Mouse (Mus musculus): ENCODE measurements around the gene Kat2a. TPM values are rescaled to one million over a fixed set of nuclear protein-coding genes. Genes with fewer than 3 reads are reported as not detected.

The Kat2a gene
- total RNA-seq, 2 experiments from 2014 or later = 10.4 to 10.9 TPM

- DNase-seq = peak; percentile 65 to 71
- intact Hi-C loops (cut with DNase I) = loop anchor here (2.0 to 10.0 kb wide), 2 partner anchors 46 to 240 kb away; no protein-coding TSS in a partner anchor
Measured at GRCm38 (mm10) chr11:100714534-100714915, 2.3 kb upstream of the Kat2a start.

DNA sequence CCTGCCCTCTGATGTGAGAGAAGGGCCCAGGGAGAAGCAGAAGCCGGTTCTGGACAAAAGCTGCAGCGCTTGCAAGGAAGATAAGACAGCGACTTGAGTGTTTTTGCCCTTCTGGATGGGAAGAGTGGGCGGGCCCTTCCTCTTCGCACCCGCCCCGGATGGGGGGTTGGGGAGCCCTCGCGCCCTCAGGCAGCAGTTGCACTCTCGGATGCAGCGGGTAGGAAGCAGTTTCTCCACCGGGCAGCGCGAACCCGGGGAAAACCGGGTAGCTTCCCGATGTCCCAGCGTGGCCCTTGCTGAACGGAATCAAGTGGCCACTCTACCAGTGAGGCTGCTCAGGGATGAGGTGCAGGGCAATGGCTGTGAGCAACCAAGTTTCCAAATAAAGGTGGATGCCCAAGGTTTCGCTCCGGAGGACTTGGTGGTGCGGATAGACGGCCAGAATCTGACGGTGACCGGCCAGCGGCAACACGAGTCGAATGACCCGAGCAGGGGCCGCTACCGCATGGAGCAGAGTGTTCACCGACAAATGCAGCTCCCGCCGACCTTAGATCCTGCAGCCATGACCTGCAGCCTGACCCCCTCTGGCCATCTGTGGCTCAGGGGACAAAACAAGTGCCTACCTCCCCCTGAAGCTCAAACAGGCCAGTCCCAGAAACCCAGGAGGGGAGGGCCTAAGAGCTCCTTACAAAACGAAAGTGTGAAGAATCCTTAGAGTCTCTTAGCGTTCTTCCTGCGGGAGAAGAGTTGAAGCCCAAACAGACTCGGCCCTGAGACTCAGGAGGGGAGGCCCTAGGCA, 1.7 kb upstream of the Kat2a start, which contains the start of gene Hspb9:
Hspb9 (plus strand) TSS at position 116 of the 799 bp plus-strand sequence.
- intact Hi-C loops (cut with DNase I) = loop anchor here (2.0 to 10.0 kb wide), 2 partner anchors 47 to 241 kb away; no protein-coding TSS in a partner anchor
- DNase-seq = peak; percentile 51 to 54

GRCm38 (mm10) chr11:100713174-100713573, 909 bp upstream of the Kat2a start:
- intact Hi-C loops (cut with DNase I) = loop anchor here (10.0 kb wide), 1 partner anchor 242 kb away; no protein-coding TSS in a partner anchor
- no peak for DNase-seq

- intact Hi-C loops (cut with DNase I) = loop anchor here (10.0 kb wide), 1 partner anchor 244 kb away; no protein-coding TSS in a partner anchor
- DNase-seq = no peak
Measured at GRCm38 (mm10) chr11:100710977-100711376, 1.3 kb downstream of the Kat2a start.

- DNase-seq = no peak
- intact Hi-C loops (cut with DNase I) = loop anchor here (10.0 kb wide), 1 partner anchor 244 kb away; no protein-coding TSS in a partner anchor
Measured at GRCm38 (mm10) chr11:100710528-100710927, 1.7 kb downstream of the Kat2a start.

DNA sequence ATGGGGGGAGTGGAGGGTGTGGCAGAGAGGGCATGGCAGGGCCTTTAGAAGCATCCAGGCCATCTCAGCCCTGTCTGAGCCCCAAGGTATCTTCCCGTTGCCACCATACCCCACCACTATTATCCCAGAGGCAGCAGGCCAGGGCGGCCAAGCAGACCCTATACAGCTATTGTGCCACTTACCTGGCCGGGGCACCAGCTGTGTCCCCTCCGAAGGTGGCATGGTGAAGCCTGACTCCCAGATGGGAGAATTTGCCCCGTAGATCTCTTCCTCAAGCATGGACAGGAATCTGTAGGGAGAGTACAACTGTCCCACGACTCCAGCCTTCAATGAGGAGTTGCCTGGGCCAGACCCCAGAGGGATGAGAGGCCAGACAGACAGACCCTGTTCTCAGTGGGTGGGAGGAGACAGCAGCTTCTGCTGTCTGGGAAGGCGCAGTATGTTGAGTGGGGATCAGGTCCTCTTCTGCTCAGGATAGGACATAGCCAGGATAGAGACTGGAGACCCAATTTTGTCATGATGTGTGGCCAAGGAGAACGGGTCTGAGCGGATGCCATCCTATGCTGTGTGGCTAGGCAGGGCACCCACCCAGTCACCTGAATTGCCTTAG, 3.0 kb downstream of the Kat2a start:
- no peak for DNase-seq
- intact Hi-C loops (cut with DNase I) = no loop called here

DNA sequence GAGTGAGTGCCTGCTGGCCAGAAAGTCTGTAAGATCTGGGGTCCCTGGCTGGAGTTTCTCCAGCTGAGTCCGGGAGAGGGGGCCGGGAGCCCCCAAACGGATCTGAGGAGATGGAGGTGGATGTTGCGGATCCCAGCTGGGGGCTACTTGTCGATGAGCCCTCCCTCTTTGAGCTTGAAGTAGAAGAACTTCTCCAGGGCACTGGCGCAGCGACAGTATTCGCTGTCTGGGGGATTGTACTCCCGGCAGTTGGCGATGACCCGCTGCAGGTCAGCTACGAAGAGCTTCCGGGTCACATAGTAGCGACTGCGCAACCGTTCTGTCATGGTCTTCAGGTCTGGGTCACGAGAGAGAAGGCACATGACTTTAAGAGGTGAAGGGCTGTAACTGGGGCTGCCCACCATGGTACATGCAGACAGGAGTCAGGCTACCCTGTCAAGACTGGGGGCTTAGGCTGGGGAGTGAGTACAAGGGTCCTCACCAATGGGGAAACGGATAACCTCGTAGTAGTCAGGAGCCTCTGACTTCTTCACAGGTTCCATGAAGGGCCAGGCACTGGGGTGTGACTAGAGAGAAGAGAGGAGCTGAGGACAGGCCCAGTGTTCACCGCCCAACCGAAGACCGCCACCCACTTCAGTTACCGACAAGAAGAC, 7.0 kb downstream of the Kat2a start:
- DNase-seq = no peak
- intact Hi-C loops (cut with DNase I) = no loop called here

DNA sequence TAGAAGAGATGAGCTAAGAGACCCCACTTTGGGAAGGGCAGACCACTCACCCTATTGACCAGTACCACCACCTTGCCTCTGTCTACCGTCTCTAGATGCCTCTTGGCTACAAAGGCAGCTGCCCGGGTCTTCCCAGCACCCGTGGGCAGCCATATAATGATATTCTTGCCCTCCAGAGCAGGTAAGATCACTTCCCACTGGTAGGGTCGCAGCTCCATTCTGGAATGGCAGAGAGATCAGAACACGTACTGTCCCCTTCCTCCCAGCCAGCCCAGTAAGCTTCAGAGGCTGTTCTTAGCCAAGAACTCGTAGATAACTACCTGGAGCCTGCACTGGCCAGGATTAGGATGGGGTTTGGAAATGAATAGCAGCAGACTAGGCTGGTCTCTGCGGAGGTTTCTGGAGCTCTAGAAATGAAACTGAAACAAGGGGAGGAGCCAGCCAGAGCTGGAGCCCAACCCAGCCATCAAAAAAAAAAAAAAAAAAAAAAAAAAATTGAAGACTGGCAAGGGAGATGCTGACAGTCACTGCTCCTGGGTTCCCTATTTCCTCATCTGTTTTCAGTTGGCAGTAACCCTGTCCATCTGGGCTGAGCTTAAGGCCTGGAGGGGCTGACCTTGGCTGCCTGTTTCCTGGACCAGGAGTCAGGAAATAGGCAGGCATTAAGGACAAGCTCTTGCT, 8.3 kb downstream of the Kat2a start, which contains the start of gene Dhx58:
Dhx58 (minus strand) TSS at position 421 of the 681 bp plus-strand sequence.
- no peak for DNase-seq
- intact Hi-C loops (cut with DNase I) = loop anchor here (2.0 kb wide), 1 partner anchor 133 kb away; no protein-coding TSS in a partner anchor

DNA sequence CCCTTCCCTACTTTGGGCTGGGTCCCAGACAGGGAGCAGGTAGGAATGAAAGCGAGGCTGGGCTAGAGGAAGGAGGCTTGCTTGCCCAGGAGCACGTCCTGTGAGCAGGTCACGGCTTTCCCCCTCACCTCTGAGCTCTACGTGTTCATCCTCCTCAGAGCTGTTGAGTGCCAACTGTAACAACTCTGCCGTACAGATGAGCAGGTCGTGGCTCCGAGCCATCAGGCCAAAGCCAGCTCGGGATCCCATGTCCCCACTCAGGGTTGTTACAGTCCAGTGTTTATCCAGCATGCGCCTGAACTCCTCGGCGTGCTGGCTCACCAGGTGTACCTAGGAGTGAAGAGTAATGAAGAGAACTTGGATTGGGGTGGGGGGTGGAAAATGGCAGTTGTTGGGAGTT, 8.9 kb downstream of the Kat2a start:
- DNase-seq = no peak
- intact Hi-C loops (cut with DNase I) = loop anchor here (2.0 kb wide), 1 partner anchor 133 kb away; no protein-coding TSS in a partner anchor

GRCm38 (mm10) chr11:100702906-100703305, 9.4 kb downstream of the Kat2a start:
- intact Hi-C loops (cut with DNase I) = loop anchor here (2.0 kb wide), 1 partner anchor 132 kb away; no protein-coding TSS in a partner anchor
- DNase-seq = no peak

DNA sequence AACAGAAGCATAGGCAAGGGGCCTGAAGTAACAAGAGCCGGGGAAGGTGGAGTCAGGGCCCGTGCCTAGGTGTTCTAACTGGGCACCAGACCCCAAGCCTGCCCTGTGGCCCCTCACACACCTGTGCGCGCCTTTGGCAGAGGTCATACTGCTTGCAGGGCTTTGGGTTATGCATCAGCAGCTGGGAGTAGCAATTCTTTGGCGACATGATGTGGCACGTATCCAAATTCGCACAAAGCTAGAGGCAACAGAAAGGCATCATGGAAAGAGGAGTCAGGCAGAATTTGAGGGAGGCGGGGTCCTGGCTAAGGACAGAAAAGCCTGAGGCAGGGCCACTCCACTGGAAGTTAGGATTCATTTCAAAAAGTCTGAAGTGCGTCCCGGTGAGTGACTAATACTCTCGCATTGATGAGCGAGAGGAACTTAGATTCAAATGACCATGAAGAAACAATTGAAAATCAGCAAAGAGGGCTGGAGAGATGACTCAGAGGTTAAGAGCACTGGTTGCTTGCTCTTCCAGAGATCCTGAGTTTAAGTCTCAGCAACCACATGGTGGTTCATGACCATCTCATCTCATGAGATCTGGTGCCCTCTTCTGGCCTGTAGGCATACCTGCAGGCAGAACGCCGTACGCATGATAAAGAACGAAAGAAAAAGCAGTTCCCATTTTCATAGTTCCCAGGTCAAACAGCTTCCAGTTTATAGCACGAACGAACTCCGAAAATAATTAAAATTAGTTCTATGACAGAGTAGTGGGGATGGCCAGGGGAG, 10.0 kb downstream of the Kat2a start:
- intact Hi-C loops (cut with DNase I) = loop anchor here (2.0 kb wide), 1 partner anchor 131 kb away; no protein-coding TSS in a partner anchor
- peak in 1 of 2 experiments; percentile 63 for DNase-seq

DNA sequence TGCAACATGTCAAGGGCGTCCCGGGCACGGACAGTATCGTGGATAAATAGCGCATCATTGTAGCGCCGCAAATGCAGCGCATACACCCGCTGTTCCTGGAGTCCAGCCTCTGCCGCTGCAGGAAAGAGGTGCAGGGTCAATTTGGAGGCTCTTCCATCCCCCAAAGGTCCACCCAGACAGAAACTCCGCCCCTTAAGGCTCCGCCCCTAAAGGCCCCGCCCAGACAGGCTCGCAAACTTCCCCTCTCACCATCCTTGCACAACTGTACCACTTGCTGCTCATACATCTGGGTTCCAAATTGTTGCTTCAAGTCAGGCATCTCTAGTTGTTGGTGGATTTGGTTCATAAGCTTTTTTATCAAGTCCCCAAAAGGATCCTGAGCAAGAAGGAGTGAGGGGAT, 11.0 kb downstream of the Kat2a start:
- intact Hi-C loops (cut with DNase I) = no loop called here
- DNase-seq = peak; percentile 63 to 76

GRCm38 (mm10) chr11:100700710-100701109, 11.6 kb downstream of the Kat2a start:
- intact Hi-C loops (cut with DNase I) = no loop called here
- no peak for DNase-seq

GRCm38 (mm10) chr11:100697921-100698320, 14.3 kb downstream of the Kat2a start:
- intact Hi-C loops (cut with DNase I) = loop anchor here (5.0 kb wide), 1 partner anchor 271 kb away; no protein-coding TSS in a partner anchor
- DNase-seq = no peak

DNA sequence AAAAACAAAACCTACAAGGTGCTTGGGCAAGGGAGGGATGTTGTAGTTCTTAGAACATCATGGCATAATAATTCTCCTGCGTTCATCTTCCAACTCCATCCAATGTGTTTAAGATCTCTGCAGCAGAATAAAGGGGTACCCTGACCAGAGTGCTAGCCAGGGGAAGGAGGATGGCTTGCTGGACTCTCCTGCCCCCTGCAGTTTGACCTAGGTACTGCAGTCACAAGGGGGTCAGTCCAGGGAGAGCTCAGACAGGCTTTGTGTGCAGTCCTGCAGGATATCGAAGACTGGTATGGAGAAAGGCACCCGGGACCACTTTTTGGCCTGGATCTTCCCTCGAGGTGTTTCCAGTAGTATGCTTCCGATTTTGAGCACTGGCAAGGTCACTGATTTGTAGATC, 17.3 kb downstream of the Kat2a start:
- intact Hi-C loops (cut with DNase I) = loop anchor here (5.0 kb wide), 1 partner anchor 268 kb away; no protein-coding TSS in a partner anchor
- DNase-seq = peak; percentile 72 to 76

DNA sequence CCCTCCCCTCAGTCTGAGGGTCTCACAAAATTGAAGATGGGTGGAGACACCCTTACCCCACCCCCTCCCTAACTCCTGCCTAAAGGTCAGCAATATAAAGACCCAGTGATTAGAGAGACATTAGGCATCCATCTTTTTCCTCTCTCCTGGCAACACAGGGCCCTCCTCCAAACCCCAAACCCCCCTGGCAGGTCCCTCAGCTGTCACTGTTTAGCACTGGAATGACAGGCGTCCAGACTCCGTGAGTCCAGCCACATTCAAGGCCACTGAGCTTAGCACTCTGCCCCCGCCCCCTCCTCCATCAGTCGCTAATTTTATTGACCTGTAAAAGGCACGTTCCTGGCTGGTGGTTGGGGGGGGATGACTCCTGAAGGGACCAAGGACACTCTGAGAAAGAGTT, 19.1 kb downstream of the Kat2a start:
- intact Hi-C loops (cut with DNase I) = loop anchor here (2.0 kb wide), 1 partner anchor 66 kb away; no protein-coding TSS in a partner anchor

DNA sequence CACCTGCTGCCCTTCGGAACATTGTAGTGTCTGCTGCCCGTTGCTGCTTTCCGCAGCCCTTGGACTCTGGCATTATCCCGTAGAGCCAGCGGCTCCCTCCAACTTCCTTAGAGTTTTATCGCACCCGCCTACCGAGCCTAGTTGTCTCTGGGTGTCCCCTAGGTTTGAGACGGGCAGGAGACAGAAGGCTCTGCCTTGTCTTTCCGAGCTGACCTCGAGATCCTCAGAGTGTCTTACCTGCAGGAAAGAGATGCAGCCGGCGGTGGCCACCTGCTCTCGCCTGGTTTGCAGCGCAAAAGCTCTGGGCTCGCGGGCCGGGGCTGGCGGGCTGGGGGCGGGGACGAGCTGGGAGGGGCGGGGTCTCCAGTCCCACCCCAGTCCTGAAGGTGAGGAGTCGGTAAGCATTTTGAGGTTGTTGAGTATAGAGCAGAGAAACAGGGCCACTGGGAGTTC, 20.1 kb downstream of the Kat2a start, which contains the start of gene Zfp385c:
Zfp385c (minus strand) TSS at position 292 of the 453 bp plus-strand sequence.
- no peak for DNase-seq
- intact Hi-C loops (cut with DNase I) = loop anchor here (2.0 kb wide), 1 partner anchor 65 kb away; no protein-coding TSS in a partner anchor

More for the DNA sequence above, 19.1 kb downstream of the Kat2a start:
- no peak for DNase-seq

DNA sequence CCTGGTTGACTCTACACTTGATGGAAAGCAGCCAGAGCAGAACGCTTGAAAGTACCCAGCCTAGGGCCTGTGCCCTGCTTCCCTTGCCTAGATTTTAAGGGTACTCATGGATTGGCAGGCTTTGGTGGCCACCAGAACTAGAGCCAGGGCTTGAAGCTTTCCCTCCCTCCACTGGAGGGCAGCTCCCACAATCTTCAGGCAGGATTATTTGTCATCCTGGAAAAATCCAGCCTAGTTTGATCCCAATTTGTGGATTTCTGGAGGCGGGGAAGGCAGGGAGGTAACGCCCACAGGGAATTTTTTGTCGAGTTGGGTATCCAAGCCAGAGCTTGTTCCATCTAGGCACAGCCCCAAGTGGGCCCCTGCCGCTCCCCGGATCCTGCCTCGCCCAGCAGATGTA, 21.9 kb downstream of the Kat2a start:
- intact Hi-C loops (cut with DNase I) = no loop called here
- no peak for DNase-seq

DNA sequence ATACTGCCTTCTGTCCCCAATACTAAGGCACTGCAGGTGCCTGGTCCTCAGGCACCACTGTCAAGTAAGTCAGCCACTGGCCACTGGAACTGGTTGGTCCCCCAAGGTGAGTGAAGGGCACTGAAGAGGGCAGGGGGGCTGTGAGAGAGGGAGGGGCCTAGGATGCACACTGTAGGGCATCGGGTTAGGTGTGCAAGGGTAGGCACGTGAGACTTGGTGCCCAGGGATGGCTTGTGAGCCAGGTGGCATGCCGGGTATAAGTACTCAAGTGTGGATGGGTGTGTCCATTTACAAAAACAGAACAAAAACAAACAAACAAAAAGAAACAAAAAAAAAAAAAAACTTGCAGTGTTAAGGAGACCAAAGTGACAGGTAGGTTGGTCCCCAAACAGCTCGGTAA, 23.8 kb downstream of the Kat2a start:
- intact Hi-C loops (cut with DNase I) = loop anchor here (2.0 kb wide), 1 partner anchor 54 kb away; no protein-coding TSS in a partner anchor
- no peak for DNase-seq

Measured in gastrocnemius, postnatal 36 days (tissue).